Mouse (Mus musculus): ENCODE measurements around the gene Fbxo44. TPM values are rescaled to one million over a fixed set of nuclear protein-coding genes. Genes with fewer than 3 reads are reported as not detected.
A peak's percentile ranks its signal among the peaks of the same experiment; 100 is the strongest.

The Fbxo44 gene
- polyA plus RNA-seq, 1 experiment from 2014 or later = 8.4 TPM

DNA sequence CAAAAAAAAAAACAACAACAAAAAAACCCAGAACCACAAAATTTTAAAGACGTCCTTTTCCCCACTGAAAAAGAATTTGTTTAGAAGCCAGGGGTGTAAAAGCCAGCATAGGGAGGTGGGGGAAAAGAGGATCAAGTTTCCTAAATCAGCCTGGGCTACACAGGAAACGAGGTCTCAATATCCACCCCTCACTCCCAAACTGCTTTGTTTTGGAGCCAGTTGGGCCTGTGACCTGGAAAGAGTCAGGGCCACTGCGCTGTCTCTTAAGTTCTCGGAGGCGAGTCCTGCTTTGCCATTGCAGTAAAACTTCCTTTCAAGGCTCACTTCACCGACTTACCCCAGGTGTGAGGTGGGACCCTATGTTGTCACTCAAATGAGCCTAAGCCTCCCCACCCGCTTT, 10.0 kb downstream of the Fbxo44 start:
- H3K27ac ChIP-seq (ENCODE audit: low read length) = 0 out of 2 replicates have a peak overlapping the region, but pooled peaks have one; percentile 6
- TF ChIP-seq CTCF (IDR thresholded peaks at IDR 0.05) (no peak), EP300 (IDR thresholded peaks at IDR 0.05) (no peak)
- no peak overlapping the region for H3K9ac ChIP-seq (replicated peaks; ENCODE audit: low read depth)
- DNase-seq (ENCODE audit: low spot score) (no peak), ATAC-seq (no peak)
- H3K9me3 ChIP-seq (ENCODE audit: low read length) = no peaks in the 10 kb centered on the region
- WGBS = 72% methylated on average over 7 of the region's 7 CpGs
- no peak overlapping the region for H3K4me3 ChIP-seq (ENCODE audit: low read depth, low read length)
- H3K27me3 ChIP-seq (replicated peaks; ENCODE audit: insufficient read depth, low read length) = no peaks in the 10 kb centered on the region
- no peak overlapping the region for H3K4me2 ChIP-seq (replicated peaks; ENCODE audit: low read depth, low read length)
- peaks cover 4% of the 10 kb centered on the region; the same call in 1 of the 2 replicates for H3K36me3 ChIP-seq (ENCODE audit: insufficient read depth, low read length)
- H3K4me1 ChIP-seq (ENCODE audit: insufficient read depth, low read depth, low read length) = no peaks in the 10 kb centered on the region

DNA sequence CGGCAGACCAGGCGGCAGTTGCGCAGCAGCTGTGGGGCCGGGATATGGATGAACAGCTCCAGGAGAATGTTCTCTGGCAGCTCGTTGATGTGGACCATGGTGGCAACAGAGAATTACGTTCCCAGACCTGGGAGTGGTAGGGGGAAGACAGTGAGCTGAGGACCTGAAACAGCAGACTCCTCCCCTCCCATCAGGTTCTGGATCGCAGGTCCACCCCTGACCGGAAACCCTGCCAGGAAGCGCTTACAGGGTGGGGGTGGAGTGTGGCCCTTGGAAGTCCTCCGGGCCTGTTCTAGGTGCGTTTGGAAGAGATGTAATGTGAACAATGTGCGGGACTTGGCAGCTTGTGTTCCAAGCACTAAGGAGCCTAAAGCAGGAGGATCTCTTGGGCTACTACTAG, 10.7 kb downstream of the Fbxo44 start:
- 55% methylated on average over 12 of the region's 12 CpGs for WGBS
- TF ChIP-seq EP300 (IDR thresholded peaks at IDR 0.05) = no peak
- no peak for TF ChIP-seq CTCF (IDR thresholded peaks at IDR 0.05)
- H3K9ac ChIP-seq (replicated peaks; ENCODE audit: low read depth) = no peak overlapping the region
- peak overlapping the region; percentile 38; the same call in 1 of the 2 replicates for H3K27ac ChIP-seq (ENCODE audit: low read length)
- H3K4me2 ChIP-seq (replicated peaks; ENCODE audit: low read depth, low read length) = no peak overlapping the region
- no peaks in the 10 kb centered on the region for H3K4me1 ChIP-seq (ENCODE audit: insufficient read depth, low read depth, low read length)
- H3K27me3 ChIP-seq (replicated peaks; ENCODE audit: insufficient read depth, low read length) = no peaks in the 10 kb centered on the region
- DNase-seq (ENCODE audit: low spot score) = no peak
- ATAC-seq = no peak
- no peaks in the 10 kb centered on the region for H3K9me3 ChIP-seq (ENCODE audit: low read length)
- peaks cover 4% of the 10 kb centered on the region; the same call in 1 of the 2 replicates for H3K36me3 ChIP-seq (ENCODE audit: insufficient read depth, low read length)
- H3K4me3 ChIP-seq (ENCODE audit: low read depth, low read length) = no peak overlapping the region

DNA sequence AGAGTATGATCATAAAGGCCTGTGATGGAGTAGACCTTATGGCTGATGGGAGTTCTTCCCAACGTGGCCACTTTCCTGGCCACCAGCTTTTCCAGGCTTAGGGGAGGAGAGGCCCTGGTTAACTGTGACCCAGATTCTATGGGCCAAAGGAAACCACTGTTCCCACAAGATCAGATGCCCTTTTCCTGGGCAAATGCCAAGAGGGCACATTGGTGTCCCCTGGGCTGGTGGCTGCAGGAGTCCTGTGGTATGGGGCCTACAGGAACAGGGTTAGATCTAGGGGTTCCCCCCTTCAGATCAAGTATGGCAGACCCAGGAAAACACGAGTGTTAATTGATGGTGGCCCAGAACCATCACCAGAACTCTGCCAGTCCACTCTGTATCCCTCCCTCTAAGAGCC, 12.6 kb downstream of the Fbxo44 start:
- H3K27ac ChIP-seq (ENCODE audit: low read length) = no peak overlapping the region
- H3K4me1 ChIP-seq (ENCODE audit: insufficient read depth, low read depth, low read length) = no peaks in the 10 kb centered on the region
- no peak overlapping the region for H3K9ac ChIP-seq (replicated peaks; ENCODE audit: low read depth)
- H3K27me3 ChIP-seq (replicated peaks; ENCODE audit: insufficient read depth, low read length) = no peaks in the 10 kb centered on the region
- no peak overlapping the region for H3K4me2 ChIP-seq (replicated peaks; ENCODE audit: low read depth, low read length)
- WGBS = 84% methylated on average over 2 of the region's 2 CpGs
- TF ChIP-seq CTCF (IDR thresholded peaks at IDR 0.05) (no peak), EP300 (IDR thresholded peaks at IDR 0.05) (no peak)
- peaks cover 4% of the 10 kb centered on the region; the same call in 1 of the 2 replicates for H3K36me3 ChIP-seq (ENCODE audit: insufficient read depth, low read length)
- H3K4me3 ChIP-seq (ENCODE audit: low read depth, low read length) = no peak overlapping the region
- no peaks in the 10 kb centered on the region for H3K9me3 ChIP-seq (ENCODE audit: low read length)
- DNase-seq (ENCODE audit: low spot score) (no peak), ATAC-seq (no peak)

DNA sequence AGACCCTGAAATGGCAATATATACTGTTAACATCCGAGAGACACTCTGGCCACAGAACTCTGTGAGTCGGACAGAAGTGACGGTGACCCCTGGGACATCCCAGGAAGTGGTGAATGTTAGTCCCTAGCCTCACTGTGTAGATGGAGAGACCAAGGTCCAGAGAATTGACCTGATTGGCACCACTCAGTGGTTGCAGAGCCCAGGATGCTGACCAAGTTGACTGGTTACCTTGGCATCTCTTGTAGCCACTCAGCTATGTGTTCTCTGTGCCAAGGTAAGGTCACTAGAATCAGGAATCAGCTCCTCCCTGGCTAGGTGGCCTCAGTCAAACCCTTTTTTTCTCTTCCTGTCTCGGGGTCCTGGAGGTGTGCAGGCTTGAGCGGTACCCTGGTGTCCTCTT, 16.6 kb downstream of the Fbxo44 start:
- H3K4me3 ChIP-seq (ENCODE audit: low read depth, low read length) = no peak overlapping the region
- ATAC-seq = no peak
- DNase-seq (ENCODE audit: low spot score) = no peak
- H3K9ac ChIP-seq (replicated peaks; ENCODE audit: low read depth) = no peak overlapping the region
- H3K27me3 ChIP-seq (replicated peaks; ENCODE audit: insufficient read depth, low read length) = no peaks in the 10 kb centered on the region
- no peak overlapping the region for H3K4me2 ChIP-seq (replicated peaks; ENCODE audit: low read depth, low read length)
- H3K36me3 ChIP-seq (ENCODE audit: insufficient read depth, low read length) = peaks cover 4% of the 10 kb centered on the region; the same call in 1 of the 2 replicates
- no peaks in the 10 kb centered on the region for H3K9me3 ChIP-seq (ENCODE audit: low read length)
- TF ChIP-seq CTCF (IDR thresholded peaks at IDR 0.05) = no peak
- no peak for TF ChIP-seq EP300 (IDR thresholded peaks at IDR 0.05)
- H3K27ac ChIP-seq (ENCODE audit: low read length) = no peak overlapping the region
- H3K4me1 ChIP-seq (ENCODE audit: insufficient read depth, low read depth, low read length) = no peaks in the 10 kb centered on the region; the same call in 1 of the 2 replicates
- 85% methylated on average over 5 of the region's 5 CpGs for WGBS

DNA sequence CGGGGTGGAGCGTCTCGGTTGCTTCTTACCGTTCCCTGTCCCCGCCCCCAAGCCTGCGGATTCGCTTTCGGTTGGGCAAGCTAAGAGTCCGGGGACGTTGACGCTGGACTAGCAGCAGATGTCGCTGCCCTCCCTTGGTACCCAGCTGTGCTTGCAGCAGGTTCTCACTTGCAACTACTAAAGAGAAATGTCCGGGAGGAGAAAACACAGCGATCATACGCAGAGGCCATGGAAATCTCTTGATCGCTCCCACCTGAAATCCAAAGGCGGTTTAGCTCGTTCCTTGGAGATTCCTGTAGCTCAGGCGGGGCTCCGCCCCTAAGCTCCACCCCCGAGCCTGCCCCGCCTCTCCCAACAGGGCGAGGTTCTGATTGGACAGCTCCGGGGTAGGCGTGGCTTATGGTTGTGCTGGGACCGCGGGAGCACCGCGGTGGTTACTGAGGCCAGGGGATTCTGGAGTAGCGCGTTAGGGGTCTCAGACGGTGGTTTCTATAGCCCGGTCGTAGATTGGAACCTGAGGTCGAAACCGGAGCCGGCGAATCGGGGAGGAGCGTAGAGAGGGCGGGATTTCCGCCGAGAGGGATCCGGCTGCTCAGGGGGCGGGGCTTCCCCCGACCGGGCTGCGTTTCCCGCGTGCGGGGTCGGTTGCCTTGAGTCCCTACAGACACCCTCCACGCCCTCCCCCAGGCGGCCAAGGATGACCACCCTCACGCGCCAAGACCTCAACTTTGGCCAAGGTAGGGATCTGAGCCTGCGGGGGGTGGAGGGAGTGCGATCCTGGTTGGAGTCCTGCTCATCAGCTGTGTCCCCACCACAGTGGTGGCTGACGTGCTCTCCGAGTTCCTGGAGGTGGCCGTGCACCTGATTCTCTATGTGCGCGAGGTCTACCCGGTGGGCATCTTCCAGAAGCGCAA, 19.9 kb downstream of the Fbxo44 start:
- H3K9me3 ChIP-seq (ENCODE audit: low read length) = no peaks in the 10 kb centered on the region
- peak overlapping the region; percentile 78 for H3K27ac ChIP-seq (ENCODE audit: low read length)
- no peaks in the 10 kb centered on the region for H3K36me3 ChIP-seq (ENCODE audit: insufficient read depth, low read length)
- peak overlapping the region; percentile 61 for H3K4me3 ChIP-seq (ENCODE audit: low read depth, low read length)
- peak overlapping the region; percentile 86 for H3K4me2 ChIP-seq (replicated peaks; ENCODE audit: low read depth, low read length)
- ATAC-seq (peak; percentile 95), DNase-seq (ENCODE audit: low spot score) (peak; percentile 97)
- peak overlapping the region; percentile 43 for H3K9ac ChIP-seq (replicated peaks; ENCODE audit: low read depth)
- no peaks in the 10 kb centered on the region; the same call in 1 of the 2 replicates for H3K4me1 ChIP-seq (ENCODE audit: insufficient read depth, low read depth, low read length)
- no peaks in the 10 kb centered on the region for H3K27me3 ChIP-seq (replicated peaks; ENCODE audit: insufficient read depth, low read length)
- WGBS = under 1% methylated on average over 63 of the region's 65 CpGs
- TF ChIP-seq EP300 (IDR thresholded peaks at IDR 0.05) (peak; percentile 23; the same call in 1 of the 2 replicates), CTCF (IDR thresholded peaks at IDR 0.05) (peak; percentile 83)

DNA sequence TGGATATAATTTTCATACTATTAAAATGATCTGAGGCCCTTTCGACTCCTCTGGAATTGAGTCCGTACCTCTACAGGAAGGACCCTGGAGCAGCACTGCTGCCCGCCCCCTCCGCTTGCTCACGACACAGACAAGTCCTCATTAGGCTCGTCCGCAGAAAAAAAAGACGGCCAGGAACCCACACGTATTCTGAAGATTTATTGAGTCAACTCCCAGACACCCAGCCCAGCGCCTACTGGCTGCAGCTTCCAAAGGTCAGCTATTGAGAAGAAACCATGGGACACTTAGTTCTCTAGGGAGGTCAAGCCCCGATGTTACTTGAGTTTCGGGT, 20.6 kb downstream of the Fbxo44 start:
- 0% methylated on average over 11 of the region's 12 CpGs for WGBS
- H3K9ac ChIP-seq (replicated peaks; ENCODE audit: low read depth) = peak overlapping the region; percentile 43; the same call in 1 of the 2 replicates
- peak overlapping the region; percentile 86 for H3K4me2 ChIP-seq (replicated peaks; ENCODE audit: low read depth, low read length)
- no peaks in the 10 kb centered on the region for H3K36me3 ChIP-seq (ENCODE audit: insufficient read depth, low read length)
- H3K27ac ChIP-seq (ENCODE audit: low read length) = peak overlapping the region; percentile 22
- DNase-seq (ENCODE audit: low spot score) (no peak), ATAC-seq (peak; percentile 22)
- H3K4me3 ChIP-seq (ENCODE audit: low read depth, low read length) = peak overlapping the region; percentile 61
- peak; percentile 31; the same call in 1 of the 2 replicates for TF ChIP-seq EP300 (IDR thresholded peaks at IDR 0.05)
- TF ChIP-seq CTCF (IDR thresholded peaks at IDR 0.05) = no peak
- no peaks in the 10 kb centered on the region; the same call in 1 of the 2 replicates for H3K4me1 ChIP-seq (ENCODE audit: insufficient read depth, low read depth, low read length)
- H3K27me3 ChIP-seq (replicated peaks; ENCODE audit: insufficient read depth, low read length) = no peaks in the 10 kb centered on the region
- no peaks in the 10 kb centered on the region for H3K9me3 ChIP-seq (ENCODE audit: low read length)
